Mouse (Mus musculus) spleen, adult 2 months (tissue): Measurements from ENCODE around the gene Lnpk. TPM values are rescaled to one million over a fixed set of nuclear protein-coding genes. Genes with fewer than 3 reads are reported as not detected.

Experiments used
- DNase-seq, 2 experiments: peaks; one replicate each; pipeline versions ENCODE4 v3.0.0 to v3.0.0-alpha.2; 2012 to 2021; ENCODE audit warnings: low spot score in 2 of 2, low read depth in 1 of 2
- H3K27ac ChIP-seq: fragments of 200-500 bp; 2 replicates; pipeline ENCODE4 v1.5.1; 2012; ENCODE audit warnings: low read length, inconsistent platforms; ENCODE audit not compliant: insufficient read depth
- H3K27me3 ChIP-seq: fragments of 200-500 bp; 2 replicates; pipeline ENCODE4 v1.6.1; 2012; ENCODE audit warnings: mild to moderate bottlenecking, moderate library complexity, low read length, inconsistent platforms; ENCODE audit not compliant: control insufficient read depth, insufficient read depth
- H3K36me3 ChIP-seq: fragments of 200-500 bp; 2 replicates; pipeline ENCODE4 v1.6.1; 2012; ENCODE audit warnings: mild to moderate bottlenecking, low read length, inconsistent platforms; ENCODE audit not compliant: control insufficient read depth, insufficient read depth
- H3K4me1 ChIP-seq: fragments of 200-500 bp; 2 replicates; pipeline ENCODE4 v1.6.1; 2011; ENCODE audit warnings: inconsistent platforms; ENCODE audit not compliant: control insufficient read depth, insufficient read depth, insufficient read length
- H3K4me3 ChIP-seq: fragments of 200-500 bp; 2 replicates; pipeline ENCODE4 v1.5.1; 2011; ENCODE audit warnings: mild to moderate bottlenecking, inconsistent platforms; ENCODE audit not compliant: insufficient read depth, insufficient read length; ENCODE audit errors: extremely low read depth
- CTCF ChIP-seq: fragments of 200-500 bp; IDR thresholded peaks from 2 replicates; pipeline ENCODE4 v1.5.1; 2011; ENCODE audit warnings: mild to moderate bottlenecking, inconsistent platforms; ENCODE audit not compliant: insufficient read depth, insufficient read length, insufficient replicate concordance; ENCODE audit errors: extremely low read depth
- POLR2A ChIP-seq: fragments of 200-500 bp; IDR thresholded peaks from 2 replicates; pipeline ENCODE4 v1.6.1; 2011; ENCODE audit warnings: low read depth, low read length, inconsistent platforms
- WGBS: fragments of 180-500 bp; shearing (Covaris S2); methylation state at CpG from one replicate; pipeline ENCODE4 v1.1.7; 2018; 5-methylcytosine and 5-hydroxymethylcytosine counted together
- polyA plus RNA-seq: library from polyadenylated mRNA; depleted of rRNA; stranded (reverse); fragments of >200 nt; gene quantifications from 2 replicates; pipeline ENCODE4 v1.2.3, GENCODE M21; 2012; rRNA removed

Lnpk gene
- 2.7 and 3.0 TPM in 2 replicates for polyA plus RNA-seq

DNA sequence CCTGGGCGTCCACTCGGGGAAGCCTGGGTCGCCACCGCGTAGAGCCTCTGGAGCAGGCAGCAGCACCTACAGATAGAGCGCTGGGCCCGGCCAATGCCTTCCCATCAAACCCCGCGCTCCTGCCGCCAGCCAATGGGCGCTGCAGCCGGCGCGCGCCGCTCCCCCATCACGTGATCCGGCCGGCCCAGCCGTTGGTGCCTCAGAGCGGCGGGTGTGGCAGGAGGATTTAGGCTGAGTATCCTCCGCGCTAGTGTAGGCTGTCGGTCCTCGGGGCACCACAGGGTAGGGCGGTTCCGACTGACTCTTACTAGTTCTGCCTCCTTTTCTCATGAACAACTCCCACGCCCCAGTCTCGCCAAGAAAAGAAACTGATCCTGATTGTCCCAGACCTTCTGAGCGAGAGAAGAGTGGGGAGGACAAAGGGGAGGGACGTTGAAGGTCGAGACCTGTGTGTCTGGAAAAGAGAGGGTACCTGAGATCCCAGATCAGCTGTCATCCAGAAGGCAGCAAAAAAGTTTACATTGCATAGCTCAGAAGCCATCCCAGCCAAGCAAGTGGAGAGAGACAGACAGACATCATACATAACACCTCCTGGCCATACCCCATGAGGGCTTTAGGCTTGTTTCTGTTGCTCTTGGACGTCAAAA is at the start of gene Lnpk:
TSS of gene Lnpk (minus strand) at position 593 of the 647 bp plus-strand sequence.
- Histone ChIP-seq H3K4me3 (peak within 1 kb of the TSS; percentile 86), H3K27me3 (no peaks in the 10 kb centered on the region), H3K36me3 (no peaks in the 10 kb centered on the region), H3K27ac (peak within 1 kb of the TSS; percentile 35; the same call in 1 of the 2 replicates), H3K4me1 (no peaks in the 10 kb centered on the region)
- TF ChIP-seq POLR2A (peak; percentile 3; the same call in 1 of the 2 replicates), CTCF (no peak)
- peak; percentile 60 to 92 for DNase-seq
- 1% methylated on average over 34 of the region's 34 CpGs for WGBS

DNA sequence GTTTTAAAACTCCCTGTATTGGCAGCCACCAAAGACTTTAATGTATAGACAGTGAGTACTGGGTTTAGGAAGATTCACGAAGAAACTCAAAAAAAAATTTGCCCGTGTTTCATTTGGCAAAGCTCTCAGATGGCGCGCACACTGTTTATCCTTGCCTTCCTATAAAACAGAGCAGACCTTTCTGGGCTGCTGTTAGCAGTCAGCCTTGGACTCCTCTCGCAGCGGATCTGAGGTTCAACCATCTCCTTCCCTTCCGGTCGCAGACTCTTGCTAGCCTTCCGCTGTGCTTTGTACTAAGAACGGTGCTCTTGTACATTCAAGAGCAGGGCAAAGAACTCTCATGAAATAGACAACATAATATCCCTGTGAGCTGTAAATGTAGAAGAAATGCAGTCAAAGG is 41.1 kb upstream of the Lnpk start:
- no peak overlapping the region for H3K4me3 ChIP-seq
- TF ChIP-seq CTCF, result no peak
- TF ChIP-seq POLR2A, result no peak
- no peaks in the 10 kb centered on the region for H3K36me3 ChIP-seq
- no peak overlapping the region for H3K27ac ChIP-seq
- no peak for DNase-seq
- H3K27me3 ChIP-seq, result no peaks in the 10 kb centered on the region
- no peaks in the 10 kb centered on the region for H3K4me1 ChIP-seq
- WGBS, result 93% methylated on average over 10 of the region's 10 CpGs

DNA sequence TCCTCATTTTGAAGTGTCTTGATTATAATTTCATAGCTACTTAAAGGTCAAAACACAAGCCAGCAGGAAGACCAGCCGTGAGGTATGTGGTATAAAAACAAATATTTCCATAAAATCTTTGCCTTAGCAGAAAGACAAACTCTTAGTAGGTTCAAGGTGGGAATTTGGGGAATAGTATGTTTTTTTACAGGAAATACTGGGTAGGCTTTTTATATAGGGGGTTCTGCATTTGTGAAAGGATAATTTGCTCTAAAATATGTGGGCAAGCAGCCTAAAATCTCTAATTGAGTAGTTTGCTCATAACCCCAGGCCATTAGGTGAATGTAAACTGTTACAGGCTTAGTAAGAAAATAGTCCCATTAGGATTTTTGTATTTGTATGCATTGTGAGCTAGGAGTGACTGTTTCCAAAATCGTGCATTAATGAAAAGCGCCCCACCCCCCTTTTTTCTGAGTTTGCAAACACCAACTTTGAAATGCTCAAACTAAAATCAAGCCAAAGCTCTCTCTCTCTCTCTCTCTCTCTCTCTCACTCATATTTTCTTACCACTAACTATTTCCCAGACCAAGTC is 40.5 kb upstream of the Lnpk start:
- H3K4me1 ChIP-seq, result no peaks in the 10 kb centered on the region
- no peak overlapping the region for H3K4me3 ChIP-seq
- no peaks in the 10 kb centered on the region for H3K27me3 ChIP-seq
- no peak overlapping the region for H3K27ac ChIP-seq
- DNase-seq, result no peak
- no peak for TF ChIP-seq CTCF
- no peak for TF ChIP-seq POLR2A
- no peaks in the 10 kb centered on the region for H3K36me3 ChIP-seq
- WGBS, result 89% methylated on average over 3 of the region's 3 CpGs

DNA sequence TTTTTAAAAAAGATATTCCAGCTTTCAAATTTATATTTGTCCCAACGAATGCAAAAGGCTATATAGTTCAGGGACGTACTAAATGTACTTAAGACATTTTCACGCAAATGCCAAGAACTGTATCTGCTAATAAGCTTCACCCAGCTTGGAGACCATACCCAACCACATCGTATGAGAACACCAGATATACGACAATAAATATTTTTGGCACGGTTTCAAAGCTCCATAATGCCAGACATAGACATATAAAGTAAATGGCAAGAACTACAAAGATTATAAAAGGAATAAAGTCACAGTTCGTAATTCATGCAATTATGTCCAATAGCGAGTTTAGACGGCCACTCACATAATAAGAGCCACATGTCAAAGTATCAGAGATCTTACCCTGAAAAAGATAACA is 38.5 kb upstream of the Lnpk start:
- H3K36me3 ChIP-seq, result no peaks in the 10 kb centered on the region
- H3K27ac ChIP-seq, result no peak overlapping the region
- H3K27me3 ChIP-seq, result no peaks in the 10 kb centered on the region
- 88% methylated on average over 9 of the region's 9 CpGs for WGBS
- H3K4me3 ChIP-seq, result no peak overlapping the region
- TF ChIP-seq POLR2A (no peak), CTCF (no peak)
- no peaks in the 10 kb centered on the region for H3K4me1 ChIP-seq
- no peak for DNase-seq

DNA sequence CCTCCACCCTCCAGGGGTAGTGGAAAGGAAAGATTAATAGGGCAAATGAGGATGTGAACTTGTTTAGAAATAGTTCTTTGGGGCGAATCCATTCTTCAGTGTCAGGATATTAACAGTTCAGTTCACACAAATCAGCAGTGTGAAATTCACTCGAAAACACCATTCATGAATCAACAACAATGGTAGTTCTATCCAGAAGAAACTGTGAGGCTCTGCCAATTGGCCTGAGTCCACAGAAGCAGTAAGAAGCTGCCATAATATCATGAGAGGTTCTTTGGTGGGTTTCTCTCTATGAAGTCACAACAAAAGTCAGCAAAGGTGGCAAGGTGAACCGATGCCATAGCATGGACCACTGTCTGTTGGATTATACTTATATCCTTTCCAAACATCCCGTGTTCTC is 32.2 kb upstream of the Lnpk start:
- H3K27ac ChIP-seq, result no peak overlapping the region
- H3K36me3 ChIP-seq, result no peaks in the 10 kb centered on the region
- WGBS, result 89% methylated on average over 4 of the region's 4 CpGs
- DNase-seq, result no peak
- no peaks in the 10 kb centered on the region for H3K4me1 ChIP-seq
- H3K4me3 ChIP-seq, result no peak overlapping the region
- TF ChIP-seq POLR2A (no peak), CTCF (no peak)
- H3K27me3 ChIP-seq, result no peaks in the 10 kb centered on the region

DNA sequence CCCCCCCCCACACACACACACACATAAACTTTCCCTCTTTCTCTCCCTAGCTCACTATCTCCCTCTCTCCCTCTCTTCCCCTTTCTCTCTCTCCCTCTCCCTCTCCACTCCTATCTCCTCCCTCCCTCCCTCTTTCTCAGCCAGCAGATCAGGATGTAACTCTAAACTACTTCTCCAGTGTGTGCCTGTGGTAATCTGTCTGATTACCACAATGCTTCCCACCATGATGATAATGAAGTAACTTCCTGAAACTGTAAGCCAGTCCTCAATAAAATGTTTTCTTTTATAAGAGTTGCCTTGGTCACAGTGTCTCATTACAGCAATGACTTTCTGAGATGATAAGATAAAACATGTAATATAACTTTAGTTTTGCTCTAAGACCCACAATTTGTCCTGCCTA is 30.1 kb upstream of the Lnpk start:
- H3K4me1 ChIP-seq, result no peaks in the 10 kb centered on the region
- H3K27me3 ChIP-seq, result no peaks in the 10 kb centered on the region
- no peak overlapping the region for H3K27ac ChIP-seq
- H3K36me3 ChIP-seq, result no peaks in the 10 kb centered on the region
- TF ChIP-seq CTCF (no peak), POLR2A (no peak)
- H3K4me3 ChIP-seq, result no peak overlapping the region
- no peak for DNase-seq

DNA sequence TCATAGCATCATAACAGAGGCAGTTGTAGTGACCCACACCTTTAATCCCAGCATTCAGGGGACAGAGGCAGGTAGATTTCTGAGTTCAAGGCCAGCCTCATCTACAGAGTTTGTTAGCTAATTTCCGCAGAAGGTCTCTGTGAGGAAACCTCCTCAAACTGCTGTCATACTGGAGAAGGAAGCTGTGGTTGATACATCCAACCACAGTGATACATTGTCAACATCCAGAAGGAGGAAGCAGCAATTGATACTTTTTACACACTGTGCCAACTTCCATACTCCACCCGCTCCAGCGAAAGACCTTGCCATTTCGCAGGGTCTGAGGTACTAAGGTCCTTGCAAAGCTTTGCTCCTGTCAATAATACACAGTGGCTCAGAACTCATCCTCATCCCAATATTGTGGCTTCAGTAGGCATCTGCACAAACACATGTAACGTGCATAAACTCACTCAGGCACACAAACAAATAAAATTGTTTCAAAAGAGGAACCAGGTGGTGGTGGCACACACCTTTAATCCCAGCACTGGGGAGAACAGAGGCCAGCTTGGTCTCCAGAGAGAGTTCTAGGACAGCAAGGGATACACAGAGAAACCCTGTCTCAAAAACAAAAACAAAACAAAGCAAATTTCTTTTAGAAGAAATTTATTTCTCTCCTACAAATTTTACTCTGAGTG is 27.0 kb upstream of the Lnpk start:
- no peak overlapping the region for H3K27ac ChIP-seq
- no peaks in the 10 kb centered on the region for H3K27me3 ChIP-seq
- no peaks in the 10 kb centered on the region for H3K4me1 ChIP-seq
- DNase-seq, result no peak
- H3K36me3 ChIP-seq, result no peaks in the 10 kb centered on the region
- no peak for TF ChIP-seq CTCF
- no peak for TF ChIP-seq POLR2A
- no peak overlapping the region for H3K4me3 ChIP-seq
- WGBS, result 12% methylated on average over 5 of the region's 5 CpGs
